Mouse (Mus musculus) heart, postnatal 0 days (tissue): ENCODE data around the gene Slbp.

Experiments used
- CTCF ChIP-seq: IDR thresholded peaks from 2 replicates; pipeline ENCODE4 v1.5.1; 2016; ENCODE audit warnings: antibody characterized with exemption, control low read depth, low read depth
- EP300 ChIP-seq: IDR thresholded peaks from 2 replicates; pipeline ENCODE4 v1.6.1; 2016; ENCODE audit warnings: antibody characterized with exemption, low read depth

DNA sequence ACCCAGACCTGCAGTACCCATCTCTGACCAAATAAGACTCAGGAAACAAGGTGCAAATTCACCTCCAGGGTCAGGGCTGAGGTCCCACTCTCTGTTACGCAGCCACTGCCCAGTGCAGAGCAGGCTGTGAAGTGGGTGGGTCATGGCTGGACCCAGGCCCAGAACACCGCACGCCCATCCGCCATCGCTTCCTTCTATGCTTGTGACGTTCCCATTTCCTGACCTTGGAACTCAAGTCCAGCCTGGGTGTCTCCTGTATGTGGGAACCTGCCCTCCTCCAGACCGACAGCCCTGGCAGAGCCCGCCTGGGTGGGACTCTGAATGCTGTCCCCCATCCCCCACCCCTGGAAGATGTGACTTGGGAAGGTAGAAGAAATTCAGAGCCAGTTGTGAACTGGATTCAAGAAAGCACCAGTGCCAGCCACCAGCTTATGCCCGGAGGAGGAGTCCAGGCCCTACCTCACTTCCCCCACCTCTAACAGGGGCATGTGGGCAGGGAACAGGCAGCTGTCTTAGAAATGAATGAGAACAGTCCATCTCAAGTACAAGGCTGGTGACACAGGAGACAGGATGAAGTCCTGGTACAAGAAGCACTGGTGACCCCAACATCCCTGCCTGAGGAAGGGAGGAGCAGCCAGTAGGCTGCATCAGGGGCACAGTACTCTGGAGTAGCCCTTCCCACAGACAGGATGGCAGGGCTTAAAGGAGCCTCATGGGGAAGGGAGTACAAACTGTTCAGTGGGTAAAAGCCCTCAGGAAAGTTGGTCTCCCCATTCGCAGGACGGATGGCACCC lies 37.7 kb upstream of the Slbp start:
- TF ChIP-seq CTCF (no peak), EP300 (no peak)
